Mouse (Mus musculus): Measurements from ENCODE around the gene Plk5.

Gene Plk5

GRCm38 (mm10) chr10:80356001-80356682, at the start of gene Plk5:
Plk5 (plus strand) TSS chr10:80356459.
- DNase-seq (ENCODE audit: low spot score in 2 of 2): no peak

GRCm38 (mm10) chr10:80311560-80311959, 44.7 kb upstream of the Plk5 start:
- DNase-seq (ENCODE audit: low spot score in 2 of 2): no peak

- peak in 1 of 2 experiments; percentile 23 for DNase-seq (ENCODE audit: low spot score in 2 of 2)
These were observed 43.4 kb upstream of the Plk5 start for GRCm38 (mm10) chr10:80312586-80313504.

- peak in 1 of 2 experiments; percentile 35 for DNase-seq (ENCODE audit: low spot score in 2 of 2)
These were observed 42.5 kb upstream of the Plk5 start for GRCm38 (mm10) chr10:80313627-80314201.

GRCm38 (mm10) chr10:80314494-80315001, 41.7 kb upstream of the Plk5 start:
- no peak for DNase-seq (ENCODE audit: low spot score in 2 of 2)

- no peak for DNase-seq (ENCODE audit: low spot score in 2 of 2)
These were observed 40.9 kb upstream of the Plk5 start for GRCm38 (mm10) chr10:80315315-80315714.

- DNase-seq (ENCODE audit: low spot score in 2 of 2): no peak
These were observed 39.9 kb upstream of the Plk5 start for GRCm38 (mm10) chr10:80316359-80316781.

- DNase-seq (ENCODE audit: low spot score in 2 of 2): peak in 1 of 2 experiments; percentile 26
These were observed 39.2 kb upstream of the Plk5 start for GRCm38 (mm10) chr10:80317011-80317410.

GRCm38 (mm10) chr10:80320340-80320760, 35.9 kb upstream of the Plk5 start, which contains the start of gene 2310011J03Rik:
2310011J03Rik (minus strand) TSS chr10:80320537.
- peak; percentile 89 to 94 for DNase-seq (ENCODE audit: low spot score in 2 of 2)

- DNase-seq (ENCODE audit: low spot score in 2 of 2): no peak
These were observed 35.1 kb upstream of the Plk5 start for GRCm38 (mm10) chr10:80321014-80321669.

- peak in 1 of 2 experiments; percentile 24 for DNase-seq (ENCODE audit: low spot score in 2 of 2)
These were observed 34.3 kb upstream of the Plk5 start for GRCm38 (mm10) chr10:80321670-80322581.

GRCm38 (mm10) chr10:80322811-80323211, 33.4 kb upstream of the Plk5 start:
- peak in 1 of 2 experiments; percentile 55 for DNase-seq (ENCODE audit: low spot score in 2 of 2)

GRCm38 (mm10) chr10:80323261-80324119, 32.8 kb upstream of the Plk5 start:
- DNase-seq (ENCODE audit: low spot score in 2 of 2): peak; percentile 80 to 88

GRCm38 (mm10) chr10:80324120-80325037, 31.9 kb upstream of the Plk5 start:
- no peak for DNase-seq (ENCODE audit: low spot score in 2 of 2)

GRCm38 (mm10) chr10:80325045-80325444, 31.2 kb upstream of the Plk5 start:
- no peak for DNase-seq (ENCODE audit: low spot score in 2 of 2)

GRCm38 (mm10) chr10:80329273-80330081, 26.8 kb upstream of the Plk5 start, which contains the start of the genes Pcsk4 and Reep6:
Pcsk4 (minus strand) TSS chr10:80329498.
Reep6 (plus strand) TSS chr10:80329953.
- DNase-seq (ENCODE audit: low spot score in 2 of 2): peak; percentile 95 to 97

GRCm38 (mm10) chr10:80330084-80330483, 26.2 kb upstream of the Plk5 start:
- DNase-seq (ENCODE audit: low spot score in 2 of 2): no peak

Measured in spleen, postnatal 4 days (tissue).